In the genomic region with DNA sequence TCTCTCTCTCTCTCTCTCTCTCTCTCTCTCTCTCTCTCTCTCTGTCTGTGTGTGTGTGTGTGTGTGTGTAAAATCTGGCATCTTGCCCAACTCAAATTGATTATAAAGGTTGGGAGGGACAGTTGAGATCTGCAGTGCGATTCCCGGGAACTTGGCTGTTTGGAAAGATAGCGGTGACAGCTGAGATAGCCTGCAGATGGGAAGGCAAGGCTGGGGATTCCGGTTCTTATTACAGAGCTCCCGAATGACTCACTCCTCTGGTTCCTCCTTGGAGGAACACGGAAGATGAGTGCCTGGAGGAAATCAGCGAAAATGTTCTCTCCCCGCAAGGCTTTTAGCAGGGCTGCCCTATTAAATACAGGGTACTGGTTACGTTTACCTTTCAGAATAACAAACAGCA, we compare ENCODE assay signal across 10 mouse cellular contexts.
DNase-seq lines count a peak whose midpoint lies in the region; ATAC-seq and TF ChIP-seq lines count a peak whose summit lies in the region.
"Had no signal": no experiment of that assay in that cellular context is flagged by ENCODE, and none has a peak within 500 bp of the region (broad histone marks: within the 10 kb centered on the region; RNA-seq: fewer than 3 reads in every experiment).

No protein-coding gene starts in this region.

- H3K27me3 ChIP-seq in intestine, embryonic 15.5 days (replicated peaks): no peaks in the 10 kb centered on the region
- H3K27me3 ChIP-seq in intestine, postnatal 0 days (replicated peaks; ENCODE audit: control insufficient read depth, insufficient read depth, low read length): no peaks in the 10 kb centered on the region
- no peaks in the 10 kb centered on the region for H3K27me3 ChIP-seq in lung, postnatal 0 days (replicated peaks; ENCODE audit: insufficient read depth, low read length)
- no peaks in the 10 kb centered on the region for H3K27me3 ChIP-seq in heart, embryonic 11.5 days (ENCODE audit: control insufficient read depth, insufficient read depth, low read length)

- peak; percentile 63 for ATAC-seq in intestine, embryonic 15.5 days
- ATAC-seq in intestine, postnatal 0 days: no peak
- ATAC-seq in lung, postnatal 0 days: no peak
- 0 out of 2 replicates have a peak, but pooled peaks have one; percentile 59 for ATAC-seq in heart, embryonic 11.5 days (replicated peaks; ENCODE audit: insufficient number of reproducible peaks, low FRiP score, low TSS enrichment)
- ATAC-seq in megakaryocyte-erythroid progenitor cell, adult 5-6 weeks (replicated peaks; ENCODE audit: low FRiP score, low TSS enrichment, poor library complexity, severe bottlenecking): no peak

- H3K27ac ChIP-seq in intestine, embryonic 15.5 days: no peak overlapping the region
- no peak overlapping the region for H3K27ac ChIP-seq in intestine, postnatal 0 days (ENCODE audit: low read depth, low read length)
- H3K27ac ChIP-seq in lung, postnatal 0 days (ENCODE audit: low read length): no peak overlapping the region
- H3K27ac ChIP-seq in heart, embryonic 11.5 days (ENCODE audit: low read depth, low read length): no peak overlapping the region
- H3K27ac ChIP-seq: macrophage had no signal

- no peaks in the 10 kb centered on the region for H3K36me3 ChIP-seq in intestine, embryonic 15.5 days
- H3K36me3 ChIP-seq in intestine, postnatal 0 days (ENCODE audit: control insufficient read depth, insufficient read depth): no peaks in the 10 kb centered on the region
- no peaks in the 10 kb centered on the region for H3K36me3 ChIP-seq in lung, postnatal 0 days (ENCODE audit: insufficient read depth, low read length)
- H3K36me3 ChIP-seq in heart, embryonic 11.5 days (ENCODE audit: control insufficient read depth, insufficient read depth, low read length): no peaks in the 10 kb centered on the region

- peak; percentile 26 for DNase-seq in lung, postnatal 0 days (ENCODE audit: low spot score)
- DNase-seq in lung, postnatal 25 days (ENCODE audit: low spot score): no peak
- DNase-seq in layer of hippocampus, adult 9-11 months: peak; percentile 2
- no peak for DNase-seq in T-cell, adult 2 months (ENCODE audit: low spot score)
- DNase-seq: embryo, embryonic 11 days had no signal

- H3K4me3 ChIP-seq in intestine, embryonic 15.5 days (replicated peaks): no peak overlapping the region
- H3K4me3 ChIP-seq in intestine, postnatal 0 days (ENCODE audit: low read depth, low read length): no peak overlapping the region
- H3K4me3 ChIP-seq in lung, postnatal 0 days (ENCODE audit: low read depth, low read length): no peak overlapping the region
- no peak overlapping the region for H3K4me3 ChIP-seq in heart, embryonic 11.5 days (ENCODE audit: low read depth, low read length)

- WGBS in intestine, embryonic 15.5 days: 36% methylated on average over 9 of the region's 9 CpGs
- WGBS in intestine, postnatal 0 days: 39% methylated on average over 9 of the region's 9 CpGs
- 39% methylated on average over 9 of the region's 9 CpGs for WGBS in lung, postnatal 0 days
- 38% methylated on average over 9 of the region's 9 CpGs for WGBS in heart, embryonic 11.5 days (ENCODE audit: insufficient replicate concordance)

- H3K9ac ChIP-seq in intestine, embryonic 15.5 days: no peak overlapping the region
- H3K9ac ChIP-seq in intestine, postnatal 0 days (ENCODE audit: low read depth, low read length): no peak overlapping the region
- no peak overlapping the region for H3K9ac ChIP-seq in lung, postnatal 0 days (replicated peaks; ENCODE audit: low read depth)
- H3K9ac ChIP-seq in heart, embryonic 11.5 days (ENCODE audit: low read depth, low read length): no peak overlapping the region

- no peaks in the 10 kb centered on the region for H3K9me3 ChIP-seq in intestine, embryonic 15.5 days
- no peaks in the 10 kb centered on the region for H3K9me3 ChIP-seq in intestine, postnatal 0 days (ENCODE audit: control insufficient read depth)
- no peaks in the 10 kb centered on the region for H3K9me3 ChIP-seq in lung, postnatal 0 days (ENCODE audit: low read length)
- H3K9me3 ChIP-seq in heart, embryonic 11.5 days (replicated peaks; ENCODE audit: control insufficient read depth, low read length): no peaks in the 10 kb centered on the region

- H3K4me2 ChIP-seq in intestine, embryonic 15.5 days (replicated peaks): no peak overlapping the region
- no peak overlapping the region for H3K4me2 ChIP-seq in intestine, postnatal 0 days (replicated peaks; ENCODE audit: low read depth)
- no peak overlapping the region for H3K4me2 ChIP-seq in lung, postnatal 0 days (replicated peaks; ENCODE audit: low read depth, low read length)
- no peak overlapping the region for H3K4me2 ChIP-seq in heart, embryonic 11.5 days

- TF ChIP-seq CTCF in intestine, postnatal 0 days (IDR thresholded peaks at IDR 0.05; ENCODE audit: low read depth): no peak
- TF ChIP-seq CTCF in lung, postnatal 0 days (IDR thresholded peaks at IDR 0.05): no peak

- no peak for TF ChIP-seq EP300 in lung, postnatal 0 days (IDR thresholded peaks at IDR 0.05)

- no peaks in the 10 kb centered on the region for H3K4me1 ChIP-seq in intestine, embryonic 15.5 days (replicated peaks)
- no peaks in the 10 kb centered on the region for H3K4me1 ChIP-seq in intestine, postnatal 0 days (replicated peaks; ENCODE audit: control insufficient read depth, insufficient read depth, low read length)
- no peaks in the 10 kb centered on the region for H3K4me1 ChIP-seq in lung, postnatal 0 days (ENCODE audit: insufficient read depth, low read depth, low read length)
- H3K4me1 ChIP-seq in heart, embryonic 11.5 days (ENCODE audit: control insufficient read depth, insufficient read depth, low read length): no peaks in the 10 kb centered on the region

Comparison
In these comparisons a context has a peak if more than half of its experiments do, and no peak if none do; other contexts are left out.
1. ATAC-seq: peak in intestine, embryonic 15.5 days (single experiment) and heart, embryonic 11.5 days (single experiment); none in intestine, postnatal 0 days (single experiment), lung, postnatal 0 days (single experiment) and megakaryocyte-erythroid progenitor cell, adult 5-6 weeks (single experiment).
2. DNase-seq: peak in lung, postnatal 0 days (single experiment) and layer of hippocampus, adult 9-11 months (single experiment); none in lung, postnatal 25 days (single experiment) and T-cell, adult 2 months (single experiment).